ENCODE assay signal across 8 mouse cellular contexts in genomic region chr5:110177021-110177420, GRCm38 (mm10). TPM values are rescaled to one million over a fixed set of nuclear protein-coding genes. Genes with fewer than 3 reads are reported as not detected.
A peak's percentile ranks its signal among the peaks of the same experiment; 100 is the strongest.
DNase-seq lines count a peak whose midpoint lies in the region; ATAC-seq and TF ChIP-seq lines count a peak whose summit lies in the region.

No protein-coding gene starts in this region.

- H3ac ChIP-seq in C2C12 (ENCODE audit: control insufficient read depth, insufficient read length, low read depth) = peak overlapping the region; percentile 58

- H3K27ac ChIP-seq in limb, embryonic 15.5 days = peak overlapping the region; percentile 86
- peak overlapping the region; percentile 80 for H3K27ac ChIP-seq in stomach, embryonic 15.5 days

- peak overlapping the region; percentile 75 for H3K4me3 ChIP-seq in C2C12 (ENCODE audit: insufficient read depth, poor library complexity, severe bottlenecking)
- peak overlapping the region; percentile 95 for H3K4me3 ChIP-seq in limb, embryonic 15.5 days
- H3K4me3 ChIP-seq in stomach, embryonic 15.5 days (replicated peaks) = peak overlapping the region; percentile 67

- DNase-seq in frontal cortex, postnatal 25 days (ENCODE audit: low spot score in 2 of 2) = no peak
- DNase-seq in adrenal gland, postnatal 25 days = no peak
- DNase-seq in adrenal gland, postnatal 14 days = no peak

- ATAC-seq in frontal cortex, adult (ENCODE audit: low TSS enrichment) = peak; percentile 16; the same call in 1 of the 2 replicates
- peak; percentile 37 for ATAC-seq in erythroblast, adult 5-6 weeks (replicated peaks; ENCODE audit: low FRiP score, poor library complexity, severe bottlenecking)
- no peak for ATAC-seq in limb, embryonic 15.5 days (ENCODE audit: insufficient number of reproducible peaks, low FRiP score, low TSS enrichment, low read depth)
- ATAC-seq in stomach, embryonic 15.5 days (ENCODE audit: insufficient read depth, low FRiP score, low read depth) = peak; percentile 16; the same call in 1 of the 2 replicates

- peak overlapping the region; percentile 66 for H3K4me2 ChIP-seq in limb, embryonic 15.5 days
- peak overlapping the region; percentile 62 for H3K4me2 ChIP-seq in stomach, embryonic 15.5 days

- 2% methylated on average over 19 of the region's 19 CpGs for WGBS in limb, embryonic 15.5 days
- WGBS in stomach, embryonic 15.5 days = 1% methylated on average over 19 of the region's 19 CpGs

- H3K79me3 ChIP-seq in C2C12 (ENCODE audit: low read depth) = peaks cover 17% of the 10 kb centered on the region

- no peaks in the 10 kb centered on the region for H3K27me3 ChIP-seq in C2C12 (ENCODE audit: control insufficient read depth, insufficient read depth, insufficient read length)
- no peaks in the 10 kb centered on the region for H3K27me3 ChIP-seq in limb, embryonic 15.5 days
- H3K27me3 ChIP-seq in stomach, embryonic 15.5 days (replicated peaks) = no peaks in the 10 kb centered on the region

- no peak for TF ChIP-seq CTCF in C2C12 (IDR thresholded peaks at IDR 0.05; ENCODE audit: control insufficient read depth, insufficient read depth, insufficient read length)

- H3K9ac ChIP-seq in limb, embryonic 15.5 days = peak overlapping the region; percentile 82
- peak overlapping the region; percentile 61 for H3K9ac ChIP-seq in stomach, embryonic 15.5 days

- H3K36me3 ChIP-seq in C2C12 (ENCODE audit: control insufficient read depth, insufficient read depth) = peaks cover 7% of the 10 kb centered on the region
- peaks cover 15% of the 10 kb centered on the region for H3K36me3 ChIP-seq in limb, embryonic 15.5 days
- H3K36me3 ChIP-seq in stomach, embryonic 15.5 days = no peaks in the 10 kb centered on the region

- no peaks in the 10 kb centered on the region for H3K9me3 ChIP-seq in limb, embryonic 15.5 days
- no peaks in the 10 kb centered on the region for H3K9me3 ChIP-seq in stomach, embryonic 15.5 days

- H3K79me2 ChIP-seq in C2C12 (ENCODE audit: control insufficient read depth, insufficient read depth) = peaks cover 33% of the 10 kb centered on the region

- H3K4me1 ChIP-seq in limb, embryonic 15.5 days = peaks cover 15% of the 10 kb centered on the region
- peaks cover 3% of the 10 kb centered on the region; the same call in 1 of the 2 replicates for H3K4me1 ChIP-seq in stomach, embryonic 15.5 days

TF ChIP-seq in C2C12, 6 proteins besides CTCF, POLR2A, EP300 and RAD21:
- no peak for TF ChIP-seq FOSL1 (IDR thresholded peaks at IDR 0.05; ENCODE audit: insufficient read depth, low read length, poor library complexity, severe bottlenecking)
- TF ChIP-seq MAX (IDR thresholded peaks at IDR 0.05) = no peak
- TF ChIP-seq MYOG (IDR thresholded peaks at IDR 0.05; ENCODE audit: control insufficient read depth, extremely low read depth, insufficient read length) = no peak
- no peak for TF ChIP-seq CEBPB (IDR thresholded peaks at IDR 0.05; ENCODE audit: low read depth)
- TF ChIP-seq MYOD1 (IDR thresholded peaks at IDR 0.05; ENCODE audit: control insufficient read depth, insufficient read length, low read depth) = no peak
- TF ChIP-seq USF1 (IDR thresholded peaks at IDR 0.05; ENCODE audit: low read depth) = no peak

RNA-seq across cellular contexts. Expression of gene Golga3, which starts 0.5 kb away (rescaled TPM):
- polyA plus RNA-seq in C2C12 (2012; fragmentation: generic; extraction: Trizol) = 12.5 TPM
- 5.6 and 11.1 TPM in 2 replicates for total RNA-seq in erythroblast, adult 5-6 weeks (2015; ENCODE audit: low replicate concordance)
- total RNA-seq in erythroblast, adult 5-6 weeks (2017; ENCODE audit: low replicate concordance) = 18.4 and 19.8 TPM in 2 replicates
- polyA plus RNA-seq in limb, embryonic 15.5 days (2015; fragmentation: Nextera tagmentation; extraction: Ambion mirVana) = 25.5 and 27.5 TPM in 2 replicates
- 18.9 and 19.3 TPM in 2 replicates for polyA plus RNA-seq in stomach, embryonic 15.5 days (2015; fragmentation: Nextera tagmentation; extraction: Ambion mirVana)
- 33.8 and 40.1 TPM in 2 replicates for total RNA-seq in adrenal gland, postnatal 25 days (2021)
- total RNA-seq in adrenal gland, postnatal 14 days (2021) = 33.0 and 36.0 TPM in 2 replicates

RNA-seq across cellular contexts. Expression of gene Chfr, which starts 41.4 kb away (rescaled TPM):
- polyA plus RNA-seq in C2C12 (2012; fragmentation: generic; extraction: Trizol) = 14.4 TPM
- 53.5 and 67.8 TPM in 2 replicates for total RNA-seq in erythroblast, adult 5-6 weeks (2015; ENCODE audit: low replicate concordance)
- 69.3 and 97.0 TPM in 2 replicates for total RNA-seq in erythroblast, adult 5-6 weeks (2017; ENCODE audit: low replicate concordance)
- polyA plus RNA-seq in limb, embryonic 15.5 days (2015; fragmentation: Nextera tagmentation; extraction: Ambion mirVana) = 33.7 and 35.0 TPM in 2 replicates
- polyA plus RNA-seq in stomach, embryonic 15.5 days (2015; fragmentation: Nextera tagmentation; extraction: Ambion mirVana) = 32.6 and 34.3 TPM in 2 replicates
- total RNA-seq in adrenal gland, postnatal 25 days (2021) = 43.0 and 44.0 TPM in 2 replicates
- 34.1 and 46.1 TPM in 2 replicates for total RNA-seq in adrenal gland, postnatal 14 days (2021)

RNA-seq across cellular contexts. Expression of gene Ankle2, which starts 53.8 kb away (rescaled TPM):
- polyA plus RNA-seq in C2C12 (2012; fragmentation: generic; extraction: Trizol) = 12.3 TPM
- total RNA-seq in erythroblast, adult 5-6 weeks (2015; ENCODE audit: low replicate concordance) = 24.0 and 31.5 TPM in 2 replicates
- total RNA-seq in erythroblast, adult 5-6 weeks (2017; ENCODE audit: low replicate concordance) = 25.6 and 41.6 TPM in 2 replicates
- polyA plus RNA-seq in limb, embryonic 15.5 days (2015; fragmentation: Nextera tagmentation; extraction: Ambion mirVana) = 23.2 and 29.7 TPM in 2 replicates
- 23.8 and 24.8 TPM in 2 replicates for polyA plus RNA-seq in stomach, embryonic 15.5 days (2015; fragmentation: Nextera tagmentation; extraction: Ambion mirVana)
- 38.7 and 52.6 TPM in 2 replicates for total RNA-seq in adrenal gland, postnatal 25 days (2021)
- 32.5 and 33.8 TPM in 2 replicates for total RNA-seq in adrenal gland, postnatal 14 days (2021)
